Mouse (Mus musculus) neural tube, embryonic 12.5 days (tissue): ENCODE results near the gene Olfr1462. TPM values are rescaled to one million over a fixed set of nuclear protein-coding genes. Genes with fewer than 3 reads are reported as not detected.

Source experiments
- ATAC-seq: fragments of 200-750 bp; cut with Nextera tagmentation; 2 replicates; pipeline ENCODE4 v1.8.0; 2017; ENCODE audit warnings: low read depth, mild to moderate bottlenecking, moderate TSS enrichment, moderate library complexity; ENCODE audit not compliant: low FRiP score
- H3K27ac ChIP-seq: fragments of 300-500 bp; sonication (generic); 2 replicates; pipeline ENCODE4 v1.5.1; 2016
- H3K27me3 ChIP-seq: fragments of 300-500 bp; sonication (generic); replicated peaks from 2 replicates; pipeline ENCODE4 v1.6.1; 2016; ENCODE audit warnings: mild to moderate bottlenecking
- H3K36me3 ChIP-seq: fragments of 300-500 bp; sonication (generic); 2 replicates; pipeline ENCODE4 v1.6.1; 2016; ENCODE audit warnings: mild to moderate bottlenecking
- H3K4me1 ChIP-seq: fragments of 300-500 bp; sonication (generic); 2 replicates; pipeline ENCODE4 v1.6.1; 2016
- H3K4me2 ChIP-seq: fragments of 300-500 bp; sonication (generic); replicated peaks from 2 replicates; pipeline ENCODE4 v1.6.1; 2016; ENCODE audit warnings: mild to moderate bottlenecking
- H3K4me3 ChIP-seq: fragments of 300-500 bp; sonication (generic); 2 replicates; pipeline ENCODE4 v1.5.1; 2016
- H3K9ac ChIP-seq: fragments of 300-500 bp; sonication (generic); 2 replicates; pipeline ENCODE4 v1.6.1; 2016; ENCODE audit warnings: mild to moderate bottlenecking
- H3K9me3 ChIP-seq: fragments of 300-500 bp; sonication (generic); 2 replicates; pipeline ENCODE4 v1.6.1; 2016; ENCODE audit warnings: mild to moderate bottlenecking
- WGBS: fragments of 180-500 bp; shearing (Covaris S2); methylation state at CpG from one replicate; pipeline ENCODE4 v1.1.7; 2016; 5-methylcytosine and 5-hydroxymethylcytosine counted together
- polyA plus RNA-seq: library from polyadenylated mRNA; unstranded; fragments of >200 nt; fragmentation: Nextera tagmentation; extraction: Ambion mirVana; gene quantifications from 2 replicates; pipeline ENCODE4 v1.2.1, GENCODE M21; 2016

Gene Olfr1462
- not detected in 2 replicates for polyA plus RNA-seq

- peaks cover 18% of the 10 kb centered on the region for H3K9me3 ChIP-seq
- H3K4me2 ChIP-seq: no peak within 1 kb of the TSS
- H3K4me1 ChIP-seq: no peaks in the 10 kb centered on the region
- no peak within 1 kb of the TSS for H3K9ac ChIP-seq
- no peaks in the 10 kb centered on the region for H3K27me3 ChIP-seq
- WGBS: 83% methylated on average over 1 of the region's 1 CpGs
- H3K27ac ChIP-seq: no peak within 1 kb of the TSS
- H3K36me3 ChIP-seq: no peaks in the 10 kb centered on the region
- no peak for ATAC-seq
- no peak within 1 kb of the TSS for H3K4me3 ChIP-seq
These were observed at the start of gene Olfr1462 for GRCm38 (mm10) chr19:13185434-13185833. Gene Olfr1462, plus strand, starts transcription at chr19:13185734.

GRCm38 (mm10) chr19:13149449-13149848 lies 36.1 kb upstream of the Olfr1462 start, which contains the start of gene Olfr1459:
Gene Olfr1459, minus strand, starts transcription at chr19:13149549.
- 82% methylated on average over 1 of the region's 1 CpGs for WGBS
- H3K4me3 ChIP-seq: no peak within 1 kb of the TSS
- no peak within 1 kb of the TSS for H3K27ac ChIP-seq
- ATAC-seq: no peak
- no peak within 1 kb of the TSS for H3K9ac ChIP-seq
- no peaks in the 10 kb centered on the region for H3K27me3 ChIP-seq
- H3K9me3 ChIP-seq: peaks cover 15% of the 10 kb centered on the region
- H3K4me2 ChIP-seq: no peak within 1 kb of the TSS
- no peaks in the 10 kb centered on the region for H3K4me1 ChIP-seq
- no peaks in the 10 kb centered on the region for H3K36me3 ChIP-seq

- no peak within 1 kb of the TSS for H3K4me2 ChIP-seq
- H3K36me3 ChIP-seq: no peaks in the 10 kb centered on the region
- H3K27ac ChIP-seq: no peak within 1 kb of the TSS
- WGBS: 55% methylated on average over 1 of the region's 1 CpGs
- H3K4me1 ChIP-seq: no peaks in the 10 kb centered on the region
- H3K27me3 ChIP-seq: no peaks in the 10 kb centered on the region
- H3K9ac ChIP-seq: no peak within 1 kb of the TSS
- no peak for ATAC-seq
- 0 out of 2 replicates have a peak, but pooled peaks cover 4% of the 10 kb centered on the region for H3K9me3 ChIP-seq
- no peak within 1 kb of the TSS for H3K4me3 ChIP-seq
These were observed 22.8 kb upstream of the Olfr1462 start, which contains the start of gene Olfr1461 for GRCm38 (mm10) chr19:13162700-13163099. Gene Olfr1461, plus strand, starts transcription at chr19:13163000.

GRCm38 (mm10) chr19:13221666-13222065 lies 36.1 kb downstream of the Olfr1462 start:
- WGBS: 89% methylated on average over 11 of the region's 11 CpGs
- H3K4me2 ChIP-seq: no peak overlapping the region
- no peak overlapping the region for H3K27ac ChIP-seq
- H3K27me3 ChIP-seq: no peaks in the 10 kb centered on the region
- H3K9me3 ChIP-seq: peaks cover 6% of the 10 kb centered on the region
- no peak overlapping the region for H3K9ac ChIP-seq
- H3K36me3 ChIP-seq: no peaks in the 10 kb centered on the region
- no peak for ATAC-seq
- H3K4me1 ChIP-seq: no peaks in the 10 kb centered on the region
- no peak overlapping the region for H3K4me3 ChIP-seq

GRCm38 (mm10) chr19:13231028-13231427 lies 45.5 kb downstream of the Olfr1462 start, which contains the start of gene Olfr1463:
Gene Olfr1463, plus strand, starts transcription at chr19:13231328.
- Histone ChIP-seq H3K9me3 (peaks cover 23% of the 10 kb centered on the region), H3K27me3 (no peaks in the 10 kb centered on the region), H3K9ac (no peak within 1 kb of the TSS), H3K36me3 (no peaks in the 10 kb centered on the region), H3K27ac (no peak within 1 kb of the TSS), H3K4me3 (no peak within 1 kb of the TSS), H3K4me1 (no peaks in the 10 kb centered on the region), H3K4me2 (no peak within 1 kb of the TSS)
- ATAC-seq: no peak

Other genes starting within 250 kb of the Olfr1462 start
- gene Olfr1450, start 235.5 kb upstream of the Olfr1462 start, polyA plus RNA-seq: not detected in 2 replicates
- gene Olfr1451, start 190.7 kb upstream of the Olfr1462 start, polyA plus RNA-seq: not detected in 2 replicates
- not detected in 2 replicates for gene Olfr1453, start 157.4 kb upstream of the Olfr1462 start, polyA plus RNA-seq
- gene Olfr1454, start 125.1 kb upstream of the Olfr1462 start, polyA plus RNA-seq: not detected in 2 replicates
- not detected in 2 replicates for gene Olfr1457, start 87.8 kb upstream of the Olfr1462 start, polyA plus RNA-seq
- not detected in 2 replicates for gene Olfr1458, start 79.0 kb upstream of the Olfr1462 start, polyA plus RNA-seq
- gene Olfr1459, start 36.2 kb upstream of the Olfr1462 start, polyA plus RNA-seq: not detected in 2 replicates
- not detected in 2 replicates for gene Olfr1461, start 22.7 kb upstream of the Olfr1462 start, polyA plus RNA-seq
- gene Olfr1463, start 45.6 kb downstream of the Olfr1462 start, polyA plus RNA-seq: not detected in 2 replicates
- gene Olfr1465, start 129.8 kb downstream of the Olfr1462 start, polyA plus RNA-seq: not detected in 2 replicates
- gene Olfr1466, start 153.1 kb downstream of the Olfr1462 start, polyA plus RNA-seq: not detected in 2 replicates
- gene Olfr1467, start 176.5 kb downstream of the Olfr1462 start, polyA plus RNA-seq: not detected in 2 replicates
- gene Olfr1469, start 222.1 kb downstream of the Olfr1462 start, polyA plus RNA-seq: not detected in 2 replicates